In genomic region chr7:142476795-142477452, GRCm38 (mm10) we compare ENCODE assay signal across 14 mouse cellular contexts. TPM values are rescaled to one million over a fixed set of nuclear protein-coding genes. Genes with fewer than 3 reads are reported as not detected.
A peak's percentile ranks its signal among the peaks of the same experiment; 100 is the strongest.
DNase-seq lines count a peak whose midpoint lies in the region; ATAC-seq and TF ChIP-seq lines count a peak whose summit lies in the region.
"Had no signal": no experiment of that assay in that cellular context is flagged by ENCODE, and none has a peak within 500 bp of the region (broad histone marks: within the 10 kb centered on the region; RNA-seq: fewer than 3 reads in every experiment).

No protein-coding gene starts in this region.

- no peak overlapping the region for H3K9ac ChIP-seq in forebrain, embryonic 16.5 days (replicated peaks; ENCODE audit: low read depth, low read length)
- H3K9ac ChIP-seq in limb, embryonic 15.5 days = no peak overlapping the region

- peaks cover 40% of the 10 kb centered on the region for H3K4me1 ChIP-seq in forebrain, embryonic 10.5 days
- peaks cover 10% of the 10 kb centered on the region for H3K4me1 ChIP-seq in forebrain, embryonic 16.5 days (replicated peaks; ENCODE audit: control insufficient read depth, insufficient read depth, low read length)
- H3K4me1 ChIP-seq in lung, adult 2 months (ENCODE audit: control insufficient read depth, insufficient read depth, low read length) = no peaks in the 10 kb centered on the region
- peaks cover 22% of the 10 kb centered on the region for H3K4me1 ChIP-seq in embryonic fibroblast, embryonic 13.5 days (ENCODE audit: control insufficient read depth, insufficient read depth, low read length)
- H3K4me1 ChIP-seq in limb, embryonic 15.5 days = peaks cover 68% of the 10 kb centered on the region

- TF ChIP-seq POLR2A in lung, adult 2 months (IDR thresholded peaks at IDR 0.05; ENCODE audit: borderline replicate concordance, extremely low read depth, low read depth, low read length) = no peak
- 0 out of 2 replicates have a peak, but pooled peaks have one; percentile 11 for TF ChIP-seq POLR2A in embryonic fibroblast, embryonic 13.5 days (IDR thresholded peaks at IDR 0.05; ENCODE audit: low read depth, low read length)

- H3K4me3 ChIP-seq in forebrain, embryonic 10.5 days = no peak overlapping the region
- H3K4me3 ChIP-seq in forebrain, embryonic 16.5 days (replicated peaks; ENCODE audit: low read length) = no peak overlapping the region
- H3K4me3 ChIP-seq in lung, adult 2 months (replicated peaks; ENCODE audit: extremely low read depth, low read depth, low read length) = peak overlapping the region; percentile 4
- no peak overlapping the region for H3K4me3 ChIP-seq in embryonic fibroblast, embryonic 13.5 days (ENCODE audit: insufficient read depth, low read length)
- H3K4me3 ChIP-seq in limb, embryonic 15.5 days = no peak overlapping the region
- H3K4me3 ChIP-seq: layer of hippocampus, adult 2 months had no signal

- TF ChIP-seq CTCF in lung, adult 2 months (IDR thresholded peaks at IDR 0.05; ENCODE audit: insufficient read depth, low read length) = no peak
- no peak for TF ChIP-seq CTCF in embryonic fibroblast, embryonic 13.5 days (IDR thresholded peaks at IDR 0.05; ENCODE audit: borderline replicate concordance, insufficient read depth, low read length)

- H3K9me3 ChIP-seq in forebrain, embryonic 10.5 days = no peaks in the 10 kb centered on the region
- no peaks in the 10 kb centered on the region for H3K9me3 ChIP-seq in forebrain, embryonic 16.5 days (ENCODE audit: control insufficient read depth, low read length)
- no peaks in the 10 kb centered on the region for H3K9me3 ChIP-seq in limb, embryonic 15.5 days

- 86% methylated on average over 13 of the region's 13 CpGs for WGBS in forebrain, embryonic 10.5 days
- 85% methylated on average over 13 of the region's 13 CpGs for WGBS in forebrain, embryonic 16.5 days
- 60% methylated on average over 13 of the region's 13 CpGs for WGBS in lung, adult 2 months
- 76% methylated on average over 13 of the region's 13 CpGs for WGBS in limb, embryonic 15.5 days

- no peaks in the 10 kb centered on the region for H3K36me3 ChIP-seq in forebrain, embryonic 10.5 days (replicated peaks)
- H3K36me3 ChIP-seq in forebrain, embryonic 16.5 days (ENCODE audit: control insufficient read depth, insufficient read depth) = no peaks in the 10 kb centered on the region
- H3K36me3 ChIP-seq in limb, embryonic 15.5 days = no peaks in the 10 kb centered on the region

- no peak for DNase-seq in forebrain, embryonic 10.5 days (ENCODE audit: extremely low spot score, low spot score)
- no peak for DNase-seq in lung, adult 2 months
- DNase-seq in lung, postnatal 25 days (ENCODE audit: low spot score) = no peak
- DNase-seq in Muller cell, postnatal 12 days (ENCODE audit: inconsistent ontology term) = no peak
- DNase-seq: B cell, adult 2 months had no signal

- no peaks in the 10 kb centered on the region for H3K27me3 ChIP-seq in forebrain, embryonic 10.5 days (ENCODE audit: poor library complexity, severe bottlenecking)
- H3K27me3 ChIP-seq in forebrain, embryonic 16.5 days (replicated peaks; ENCODE audit: control insufficient read depth, insufficient read depth, low read length) = no peaks in the 10 kb centered on the region
- no peaks in the 10 kb centered on the region for H3K27me3 ChIP-seq in limb, embryonic 15.5 days

- peak overlapping the region; percentile 58; the same call in 1 of the 2 replicates for H3K27ac ChIP-seq in forebrain, embryonic 10.5 days
- H3K27ac ChIP-seq in forebrain, embryonic 16.5 days (ENCODE audit: low read length) = no peak overlapping the region
- H3K27ac ChIP-seq in embryonic fibroblast, embryonic 13.5 days (ENCODE audit: insufficient read depth, low read length) = peak overlapping the region; percentile 55
- peak overlapping the region; percentile 17 for H3K27ac ChIP-seq in limb, embryonic 15.5 days
- H3K27ac ChIP-seq: layer of hippocampus, adult 2 months had no signal

- no peak for ATAC-seq in forebrain, embryonic 16.5 days
- ATAC-seq in limb, embryonic 15.5 days (ENCODE audit: insufficient number of reproducible peaks, low FRiP score, low TSS enrichment, low read depth) = no peak
- no peak for ATAC-seq in granulocyte monocyte progenitor cell, adult 5-6 weeks (replicated peaks; ENCODE audit: poor library complexity, severe bottlenecking)

- H3K4me2 ChIP-seq in forebrain, embryonic 16.5 days (ENCODE audit: low read length) = no peak overlapping the region
- no peak overlapping the region for H3K4me2 ChIP-seq in limb, embryonic 15.5 days

RNA-seq across cellular contexts. Expression of gene Lsp1, which starts 16.3 kb away (rescaled TPM):
- polyA plus RNA-seq in forebrain, embryonic 10.5 days (2016; fragmentation: Nextera tagmentation; extraction: Ambion mirVana) = 10.7 and 12.0 TPM in 2 replicates
- polyA plus RNA-seq in forebrain, embryonic 16.5 days (2015; fragmentation: Nextera tagmentation; extraction: Ambion mirVana) = 3.5 and 5.5 TPM in 2 replicates
- polyA plus RNA-seq in lung, adult 2 months (2012; rRNA removed) = 131 and 188 TPM in 2 replicates
- polyA plus RNA-seq in embryonic fibroblast, embryonic 13.5 days (2011; ENCODE audit: insufficient read length, low read depth, missing spikeins) = 114 and 159 TPM in 2 replicates
- polyA plus RNA-seq in limb, embryonic 15.5 days (2015; fragmentation: Nextera tagmentation; extraction: Ambion mirVana) = 57.3 and 63.3 TPM in 2 replicates
- total RNA-seq in granulocyte monocyte progenitor cell, adult 5-6 weeks (2014; fragmentation: Nextera tagmentation) = 41.4 and 58.5 TPM in 2 replicates
- total RNA-seq in granulocyte monocyte progenitor cell, adult 5-6 weeks (2017) = 50.3 and 51.9 TPM in 2 replicates

RNA-seq across cellular contexts. Expression of gene Tnnt3, which starts 21.7 kb away (rescaled TPM):
- 0.33 and 1.1 TPM in 2 replicates for polyA plus RNA-seq in forebrain, embryonic 10.5 days (2016; fragmentation: Nextera tagmentation; extraction: Ambion mirVana)
- 0.73 and 1.2 TPM in 2 replicates for polyA plus RNA-seq in forebrain, embryonic 16.5 days (2015; fragmentation: Nextera tagmentation; extraction: Ambion mirVana)
- 4.1 and 64.7 TPM in 2 replicates for polyA plus RNA-seq in lung, adult 2 months (2012; rRNA removed)
- polyA plus RNA-seq in embryonic fibroblast, embryonic 13.5 days (2011; ENCODE audit: insufficient read length, low read depth, missing spikeins) = 1.4 TPM in 2 replicates
- 154 and 517 TPM in 2 replicates for polyA plus RNA-seq in limb, embryonic 15.5 days (2015; fragmentation: Nextera tagmentation; extraction: Ambion mirVana)
- not detected in 2 replicates for total RNA-seq in granulocyte monocyte progenitor cell, adult 5-6 weeks (2014; fragmentation: Nextera tagmentation)
- not detected in 2 replicates for total RNA-seq in granulocyte monocyte progenitor cell, adult 5-6 weeks (2017)
- total RNA-seq: layer of hippocampus, adult 2 months had no signal
- polyA plus RNA-seq: testis, adult 2 months had no signal

RNA-seq across cellular contexts. Expression of gene Tnni2, which starts 35.3 kb away (rescaled TPM):
- 0.46 and 1.4 TPM in 2 replicates for polyA plus RNA-seq in forebrain, embryonic 10.5 days (2016; fragmentation: Nextera tagmentation; extraction: Ambion mirVana)
- 0.89 TPM in 1 of 2 replicates, not detected in the other for polyA plus RNA-seq in forebrain, embryonic 16.5 days (2015; fragmentation: Nextera tagmentation; extraction: Ambion mirVana)
- 3.1 and 223 TPM in 2 replicates for polyA plus RNA-seq in lung, adult 2 months (2012; rRNA removed)
- polyA plus RNA-seq in embryonic fibroblast, embryonic 13.5 days (2011; ENCODE audit: insufficient read length, low read depth, missing spikeins) = 1.1 TPM in 1 of 2 replicates, not detected in the other
- polyA plus RNA-seq in limb, embryonic 15.5 days (2015; fragmentation: Nextera tagmentation; extraction: Ambion mirVana) = 136 and 529 TPM in 2 replicates
- 5.6 and 6.0 TPM in 2 replicates for total RNA-seq in granulocyte monocyte progenitor cell, adult 5-6 weeks (2014; fragmentation: Nextera tagmentation)
- total RNA-seq in granulocyte monocyte progenitor cell, adult 5-6 weeks (2017) = 3.0 and 8.1 TPM in 2 replicates
- total RNA-seq: layer of hippocampus, adult 2 months had no signal
- polyA plus RNA-seq: testis, adult 2 months had no signal

RNA-seq across cellular contexts. Expression of gene Syt8, which starts 42.3 kb away (rescaled TPM):
- polyA plus RNA-seq in forebrain, embryonic 10.5 days (2016; fragmentation: Nextera tagmentation; extraction: Ambion mirVana) = 0.18 TPM in 1 of 2 replicates, not detected in the other
- not detected in 2 replicates for polyA plus RNA-seq in forebrain, embryonic 16.5 days (2015; fragmentation: Nextera tagmentation; extraction: Ambion mirVana)
- 0.19 and 8.6 TPM in 2 replicates for polyA plus RNA-seq in lung, adult 2 months (2012; rRNA removed)
- polyA plus RNA-seq in embryonic fibroblast, embryonic 13.5 days (2011; ENCODE audit: insufficient read length, low read depth, missing spikeins) = 1.3 and 2.4 TPM in 2 replicates
- 6.3 and 6.7 TPM in 2 replicates for polyA plus RNA-seq in limb, embryonic 15.5 days (2015; fragmentation: Nextera tagmentation; extraction: Ambion mirVana)
- total RNA-seq in granulocyte monocyte progenitor cell, adult 5-6 weeks (2014; fragmentation: Nextera tagmentation) = not detected in 2 replicates
- total RNA-seq in granulocyte monocyte progenitor cell, adult 5-6 weeks (2017) = not detected in 2 replicates
- total RNA-seq: gastrocnemius, postnatal 4 days; layer of hippocampus, adult 2 months had no signal
- polyA plus RNA-seq: cortical plate, adult 2 months; neural tube, embryonic 14.5 days had no signal

RNA-seq across cellular contexts. Expression of gene Mrpl23, which starts 55.6 kb away (rescaled TPM):
- 15.8 and 16.1 TPM in 2 replicates for polyA plus RNA-seq in forebrain, embryonic 10.5 days (2016; fragmentation: Nextera tagmentation; extraction: Ambion mirVana)
- polyA plus RNA-seq in forebrain, embryonic 16.5 days (2015; fragmentation: Nextera tagmentation; extraction: Ambion mirVana) = 16.0 and 23.0 TPM in 2 replicates
- 8.0 and 10.3 TPM in 2 replicates for polyA plus RNA-seq in lung, adult 2 months (2012; rRNA removed)
- polyA plus RNA-seq in embryonic fibroblast, embryonic 13.5 days (2011; ENCODE audit: insufficient read length, low read depth, missing spikeins) = 8.2 and 10.6 TPM in 2 replicates
- 28.8 and 30.5 TPM in 2 replicates for polyA plus RNA-seq in limb, embryonic 15.5 days (2015; fragmentation: Nextera tagmentation; extraction: Ambion mirVana)
- total RNA-seq in granulocyte monocyte progenitor cell, adult 5-6 weeks (2014; fragmentation: Nextera tagmentation) = 20.4 and 53.9 TPM in 2 replicates
- 0.31 and 39.0 TPM in 2 replicates for total RNA-seq in granulocyte monocyte progenitor cell, adult 5-6 weeks (2017)
